Mouse (Mus musculus) gastrocnemius, adult 2 months (tissue): ENCODE data around the gene Inpp4b. TPM values are rescaled to one million over a fixed set of nuclear protein-coding genes. Genes with fewer than 3 reads are reported as not detected.

Source experiments
- DNase-seq: peaks from one replicate; pipeline ENCODE4 v3.0.0; 2022
- H3K27ac ChIP-seq: fragments of 200-600 bp; 2 replicates; pipeline ENCODE4 v1.8.1; 2022; ENCODE audit warnings: mild to moderate bottlenecking
- H3K4me3 ChIP-seq: fragments of 200-600 bp; 2 replicates; pipeline ENCODE4 v1.8.1; 2022; ENCODE audit warnings: mild to moderate bottlenecking, moderate library complexity
- CTCF ChIP-seq: fragments of 200-600 bp; IDR thresholded peaks from 2 replicates; pipeline ENCODE4 v1.8.1; 2022; ENCODE audit warnings: antibody characterized with exemption, mild to moderate bottlenecking, moderate library complexity
- intact Hi-C: fragments of 180-260 bp; cut with DNase I; formaldehyde crosslinking; loops from one replicate; pipeline ENCODE4 v1.15.1; 2025
- total RNA-seq, 2 experiments: library from RNA; stranded (reverse); gene quantifications; 2 replicates each; pipeline ENCODE4 v1.2.3; 2021

Inpp4b gene
- total RNA-seq, 2 experiments from 2014 or later = 14.6 to 36.1 TPM

DNA sequence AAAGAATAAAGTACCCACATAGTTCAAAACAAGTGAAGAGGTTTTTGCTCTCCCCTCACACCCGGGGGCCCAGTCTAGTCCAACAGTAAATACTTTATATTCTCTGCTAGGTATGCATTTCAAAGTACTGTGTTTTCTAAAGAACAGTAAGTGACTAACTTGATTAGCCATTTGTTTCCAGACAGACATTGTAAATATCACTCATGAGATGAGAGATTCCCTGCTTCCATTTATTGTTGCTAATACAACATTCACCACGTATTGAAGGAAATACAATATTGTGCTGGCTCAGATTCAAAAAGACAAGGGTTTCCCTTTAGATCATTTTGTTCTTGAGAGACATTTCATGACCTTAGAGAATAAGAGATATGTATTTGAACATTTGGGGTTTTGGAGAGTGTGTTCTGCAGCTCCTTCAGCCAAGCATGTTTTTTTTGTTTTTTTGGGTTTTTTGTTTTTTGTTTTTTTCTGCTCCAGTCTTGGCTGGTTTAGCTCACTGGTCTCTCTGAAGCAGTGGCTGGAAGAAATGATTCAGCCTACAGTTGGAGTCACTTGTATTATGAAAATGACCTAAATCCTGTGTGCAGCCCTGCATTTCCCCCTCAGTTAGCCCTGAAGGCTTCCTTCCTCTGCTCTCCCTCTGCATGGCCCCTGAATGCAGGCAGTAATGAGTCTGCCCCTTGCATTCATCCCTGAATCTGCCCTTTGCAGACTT lies 426.5 kb downstream of the Inpp4b start:
- H3K4me3 ChIP-seq = peak overlapping the region; percentile 70
- no peak overlapping the region for H3K27ac ChIP-seq
- no peak for TF ChIP-seq CTCF
- no peak for DNase-seq
- intact Hi-C loops = no loop called here

DNA sequence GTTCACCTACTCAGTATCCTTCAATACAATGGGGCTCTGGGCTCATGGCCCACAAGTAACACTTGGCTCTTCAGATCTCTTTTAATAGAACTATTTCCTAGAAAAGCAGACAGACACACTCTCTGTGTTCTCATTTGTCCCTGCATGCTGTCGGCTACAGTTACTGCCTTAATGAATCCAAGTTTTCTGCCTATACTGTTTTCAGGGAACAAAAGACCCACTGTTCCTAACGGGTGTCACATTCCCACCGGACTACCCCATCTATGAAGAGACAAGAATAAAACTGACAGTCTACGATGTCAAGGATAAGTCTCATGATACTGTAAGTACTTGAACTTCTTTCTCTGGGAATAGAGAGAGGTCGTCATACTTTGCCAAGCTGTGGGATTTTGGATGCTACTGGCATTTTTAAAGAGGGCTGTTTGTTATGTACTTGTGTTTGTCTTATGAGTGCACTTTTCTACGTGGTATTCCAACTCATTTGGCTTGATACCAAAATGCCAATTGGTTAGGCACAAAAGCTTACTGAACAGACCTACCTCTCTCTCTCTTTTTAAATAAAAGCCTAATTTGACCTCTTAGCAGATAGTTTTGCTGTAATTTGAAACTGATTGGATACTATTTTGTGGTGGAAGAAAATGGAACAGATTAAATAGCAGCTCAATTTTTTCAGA lies 428.4 kb downstream of the Inpp4b start:
- H3K4me3 ChIP-seq = peak overlapping the region; percentile 26
- no peak for TF ChIP-seq CTCF
- H3K27ac ChIP-seq = no peak overlapping the region
- no peak for DNase-seq
- intact Hi-C loops = no loop called here

DNA sequence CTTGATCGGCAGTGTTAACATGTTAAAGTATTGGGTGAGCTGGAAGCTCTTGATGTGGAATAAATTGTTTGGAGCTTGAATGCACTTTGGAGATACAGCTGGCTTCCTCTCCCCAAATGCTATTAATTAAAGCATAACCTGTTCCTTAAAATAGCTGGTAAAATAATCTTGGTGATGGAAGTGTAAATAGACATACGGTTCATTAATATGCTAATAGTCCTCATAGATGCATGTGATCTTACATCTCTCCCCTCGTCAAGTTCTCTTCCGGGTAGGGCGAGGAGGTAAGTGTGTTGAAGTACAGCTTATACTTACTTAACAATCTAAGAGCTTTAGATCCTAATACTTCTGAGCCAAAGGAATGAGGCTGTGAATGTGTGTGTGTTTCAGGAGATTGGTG lies 430.5 kb downstream of the Inpp4b start:
- no peak overlapping the region for H3K4me3 ChIP-seq
- no peak for TF ChIP-seq CTCF
- no peak overlapping the region for H3K27ac ChIP-seq
- intact Hi-C loops = no loop called here
- DNase-seq = no peak

DNA sequence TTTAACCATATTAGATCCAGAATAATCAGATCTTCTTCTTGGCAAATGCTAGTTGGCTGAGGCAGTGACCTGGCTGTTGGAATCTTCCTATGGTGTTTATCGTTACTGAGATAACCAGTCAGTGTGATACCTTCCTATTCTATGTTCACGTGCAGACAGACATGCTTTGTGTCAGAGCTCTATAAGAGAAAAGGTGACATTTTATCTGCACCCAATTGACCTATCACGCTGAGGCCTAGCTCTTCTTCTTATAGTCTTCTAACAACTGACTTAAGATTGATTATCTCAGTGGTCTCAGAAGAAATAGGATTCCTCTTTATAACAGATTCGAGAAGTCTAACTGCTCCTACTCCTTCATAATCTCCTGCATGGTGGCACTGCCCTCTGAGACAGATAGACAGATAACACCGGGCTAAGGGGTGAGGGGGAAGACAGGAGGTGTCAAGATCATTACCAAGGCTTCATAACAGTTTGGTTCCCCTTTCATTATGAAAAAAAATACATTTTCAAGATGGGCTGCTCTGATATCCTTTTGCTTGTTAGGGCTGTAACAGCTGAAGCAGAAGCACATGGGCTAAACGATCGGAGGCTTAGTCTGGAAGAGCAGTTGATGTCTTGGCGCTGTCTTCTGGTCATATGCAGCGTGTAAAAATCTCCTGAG lies 431.1 kb downstream of the Inpp4b start:
- intact Hi-C loops = no loop called here
- no peak for DNase-seq
- no peak for TF ChIP-seq CTCF
- H3K27ac ChIP-seq = no peak overlapping the region
- H3K4me3 ChIP-seq = no peak overlapping the region

DNA sequence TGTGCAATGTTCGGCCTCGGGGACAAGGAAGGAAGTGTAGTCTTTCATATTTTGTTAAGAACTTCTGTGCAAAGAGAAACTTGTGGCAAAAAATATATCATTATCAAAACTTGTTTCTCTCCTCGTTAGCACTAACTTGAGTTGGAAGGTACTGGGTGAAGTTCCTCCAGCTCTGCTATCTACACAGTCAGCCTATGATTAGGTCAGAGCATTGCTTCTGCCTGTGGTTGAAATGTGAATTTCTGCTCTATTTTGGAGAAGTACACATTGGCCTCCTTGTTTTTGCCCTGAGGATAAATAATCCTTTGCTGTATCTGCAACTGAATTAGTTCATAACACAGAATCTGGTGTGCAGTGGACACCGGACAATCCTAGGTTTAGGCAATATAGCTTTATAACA lies 431.7 kb downstream of the Inpp4b start:
- DNase-seq = no peak
- no peak for TF ChIP-seq CTCF
- no peak overlapping the region for H3K27ac ChIP-seq
- no peak overlapping the region for H3K4me3 ChIP-seq
- intact Hi-C loops = no loop called here

DNA sequence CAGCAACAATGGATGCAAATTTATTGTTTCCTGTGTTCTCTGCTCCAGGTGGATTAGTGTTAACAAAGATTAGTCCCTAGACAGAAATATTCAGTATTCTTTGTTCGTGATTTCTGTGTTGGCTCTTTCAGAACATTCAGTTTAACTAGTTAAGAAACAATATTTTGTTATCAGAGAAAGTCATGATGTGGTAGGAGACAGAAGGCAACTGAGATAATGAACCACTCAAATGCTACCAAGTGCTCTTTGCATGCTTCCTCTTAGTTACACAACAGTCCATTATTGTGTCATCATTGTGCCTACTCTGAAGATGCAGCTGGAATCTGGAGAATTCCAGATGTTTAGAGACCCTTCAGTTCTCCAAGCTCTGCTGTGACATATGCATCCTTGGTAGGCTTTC lies 432.1 kb downstream of the Inpp4b start:
- Histone ChIP-seq H3K27ac (no peak overlapping the region), H3K4me3 (no peak overlapping the region)
- intact Hi-C loops = no loop called here
- no peak for TF ChIP-seq CTCF
- DNase-seq = no peak

DNA sequence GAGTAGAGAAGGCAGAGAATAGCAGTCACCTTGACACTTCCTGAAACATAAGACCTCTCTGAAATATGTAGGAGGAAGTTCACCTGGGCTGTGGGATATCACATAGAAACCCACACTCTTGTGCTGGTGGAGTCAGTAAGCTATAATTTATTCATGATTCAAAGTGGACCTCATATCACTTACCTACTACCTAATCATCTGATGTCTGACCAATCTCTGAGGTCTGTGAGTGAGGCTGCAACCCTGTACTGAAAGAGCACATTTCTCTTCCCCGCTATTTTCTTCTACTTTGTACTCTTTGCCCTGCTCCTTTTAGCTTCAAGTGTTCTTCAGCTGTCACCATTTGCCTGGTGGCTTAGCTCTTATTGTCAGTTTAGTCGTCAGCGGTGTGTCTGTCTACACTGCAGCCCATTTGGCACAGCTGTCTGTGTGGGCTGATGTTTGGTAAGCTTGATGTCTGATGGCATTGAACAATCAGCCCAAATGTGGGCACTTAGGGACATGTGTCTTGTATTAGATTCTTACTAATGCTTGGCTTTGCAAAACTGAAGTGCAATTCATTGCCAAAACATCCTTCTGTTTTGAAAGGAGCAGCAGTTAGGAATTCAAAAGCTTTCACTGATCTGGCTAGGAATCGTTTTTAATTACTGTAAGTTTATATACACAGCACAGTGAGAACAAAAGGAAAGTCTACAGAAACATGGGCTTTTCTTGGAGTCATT lies 434.3 kb downstream of the Inpp4b start:
- intact Hi-C loops = no loop called here
- no peak for DNase-seq
- H3K4me3 ChIP-seq = no peak overlapping the region
- H3K27ac ChIP-seq = no peak overlapping the region
- no peak for TF ChIP-seq CTCF

DNA sequence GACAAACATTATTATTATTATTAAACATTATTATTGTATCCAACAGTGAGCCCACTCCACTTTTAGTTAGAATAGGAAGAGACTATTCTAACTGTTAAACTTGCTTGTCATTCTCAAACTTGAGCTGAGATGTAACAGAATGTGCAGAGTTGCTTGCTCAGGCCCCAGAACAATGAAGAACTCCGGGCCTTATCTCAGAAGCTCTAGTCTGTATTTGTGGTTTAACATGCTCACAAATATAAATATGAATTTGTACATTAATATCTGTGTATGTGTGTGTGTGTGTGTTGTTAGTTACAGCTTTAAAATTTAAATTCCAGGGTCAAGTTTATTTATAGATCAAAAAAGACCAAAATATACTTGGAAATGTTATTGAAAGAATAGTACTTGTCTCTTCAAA lies 435.3 kb downstream of the Inpp4b start:
- no peak for TF ChIP-seq CTCF
- intact Hi-C loops = no loop called here
- DNase-seq = no peak

DNA sequence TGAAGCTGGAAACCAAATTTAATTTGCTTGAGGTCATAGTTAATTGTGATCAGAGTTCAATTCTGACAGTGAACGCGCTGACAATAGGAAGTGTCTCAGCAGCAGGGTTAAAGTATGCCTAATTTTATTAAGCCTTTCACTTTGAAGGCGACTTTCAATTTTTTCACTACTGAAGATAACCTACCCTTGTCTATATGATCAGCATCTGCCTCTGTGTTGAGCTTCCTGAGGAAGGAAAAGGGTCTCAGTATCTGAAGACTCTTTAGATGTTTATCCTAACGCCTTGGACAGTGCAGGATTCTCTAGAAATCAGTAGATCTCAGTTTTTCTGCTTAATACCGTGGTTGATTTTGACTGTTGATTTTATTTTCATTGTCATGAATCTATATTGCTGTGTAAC lies 437.1 kb downstream of the Inpp4b start:
- Histone ChIP-seq H3K4me3 (no peak overlapping the region), H3K27ac (no peak overlapping the region)
- intact Hi-C loops = no loop called here
- no peak for TF ChIP-seq CTCF
- DNase-seq = no peak

More for the DNA sequence above, 435.3 kb downstream of the Inpp4b start:
- no peak overlapping the region for H3K27ac ChIP-seq
- H3K4me3 ChIP-seq = no peak overlapping the region

DNA sequence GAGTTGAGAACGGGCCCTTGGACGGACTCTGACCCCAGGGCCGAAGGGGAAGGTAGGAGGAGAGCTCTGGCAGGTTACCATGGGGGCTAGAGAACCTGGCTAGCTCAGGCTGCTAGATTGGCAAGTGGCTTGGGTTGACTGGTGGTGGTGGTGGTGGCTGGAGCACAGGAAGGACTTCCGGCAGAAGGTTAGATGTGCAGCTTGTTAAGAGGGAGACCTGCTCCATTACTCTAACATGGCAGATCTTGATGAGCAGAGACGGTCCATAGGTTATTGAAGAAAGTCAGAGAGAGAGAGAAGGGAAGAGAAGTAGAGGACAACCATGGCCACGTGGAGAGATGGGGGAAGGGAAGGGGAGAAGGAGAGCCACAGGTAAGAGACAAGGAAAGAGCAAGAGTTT lies 437.8 kb downstream of the Inpp4b start:
- no peak for TF ChIP-seq CTCF
- no peak for DNase-seq
- intact Hi-C loops = no loop called here
- Histone ChIP-seq H3K4me3 (no peak overlapping the region), H3K27ac (no peak overlapping the region)

DNA sequence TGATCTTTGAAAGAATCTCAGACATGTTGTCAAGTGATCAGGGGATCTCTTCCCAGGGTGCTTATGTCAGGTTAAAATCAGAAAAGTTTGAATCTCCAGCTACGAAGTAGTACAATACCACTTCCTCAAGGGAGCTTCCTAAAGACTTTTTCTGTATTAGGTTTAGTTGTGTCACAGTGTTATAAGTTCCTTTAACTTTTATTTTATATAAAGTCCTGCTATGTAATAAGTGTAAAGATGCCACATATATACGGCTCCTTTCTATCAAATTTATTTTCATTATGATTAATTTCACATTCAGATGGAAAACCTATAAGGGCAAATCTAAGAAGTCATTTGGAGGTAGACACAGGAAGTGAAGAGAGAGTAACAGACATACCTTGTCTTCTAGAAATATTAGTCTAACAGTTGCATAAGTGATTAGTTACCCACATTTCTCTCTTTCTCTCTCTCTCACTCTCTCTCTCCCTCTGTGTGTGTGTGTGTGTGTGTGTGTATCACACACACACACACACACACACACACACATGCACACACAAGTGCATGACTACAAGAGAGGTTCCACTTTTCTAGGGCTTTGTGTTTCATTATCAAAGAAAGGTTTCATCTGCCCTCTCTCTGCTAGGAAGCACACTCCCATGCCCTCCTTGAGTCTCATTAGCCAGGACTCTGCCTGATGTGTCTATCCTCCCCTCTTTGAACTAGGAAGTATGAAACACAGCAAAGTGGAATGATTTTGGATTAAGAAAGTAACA lies 438.7 kb downstream of the Inpp4b start:
- Histone ChIP-seq H3K4me3 (no peak overlapping the region), H3K27ac (no peak overlapping the region)
- intact Hi-C loops = no loop called here
- no peak for DNase-seq
- no peak for TF ChIP-seq CTCF

DNA sequence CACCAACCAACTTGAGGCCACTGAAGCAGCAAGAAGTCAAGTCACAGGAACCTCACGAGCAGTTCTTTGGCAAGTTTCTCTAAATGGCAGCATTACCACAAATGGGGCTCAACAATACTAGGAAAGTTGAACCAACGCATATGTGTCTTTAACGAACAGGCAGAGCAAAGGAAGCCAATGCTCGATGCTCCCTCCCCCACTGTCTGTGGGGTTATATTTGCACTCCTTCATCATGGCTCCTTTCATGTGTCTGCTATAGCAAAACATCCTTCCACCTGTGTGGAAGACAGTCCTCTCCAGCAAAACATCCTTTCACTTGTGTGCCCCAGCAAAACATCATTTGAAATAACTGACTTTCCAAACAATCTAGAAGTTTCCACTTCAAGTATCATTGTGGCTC lies 440.4 kb downstream of the Inpp4b start:
- Histone ChIP-seq H3K4me3 (no peak overlapping the region), H3K27ac (no peak overlapping the region)
- intact Hi-C loops = no loop called here
- DNase-seq = no peak
- TF ChIP-seq CTCF = no peak
